Mouse (Mus musculus) fibroblast of lung, adult 2 months (primary cell): ENCODE measurements around the gene Cbr3.
"Not testable (repeated sequence)": the region's sequence is repeated elsewhere in the genome, so short reads cannot be mapped to it uniquely, and the experiment has no call there.

Source experiments
- DNase-seq: peaks from one replicate; pipeline ENCODE4 v3.0.0-alpha.2; 2011; ENCODE audit warnings: low read depth

The Cbr3 gene

DNA sequence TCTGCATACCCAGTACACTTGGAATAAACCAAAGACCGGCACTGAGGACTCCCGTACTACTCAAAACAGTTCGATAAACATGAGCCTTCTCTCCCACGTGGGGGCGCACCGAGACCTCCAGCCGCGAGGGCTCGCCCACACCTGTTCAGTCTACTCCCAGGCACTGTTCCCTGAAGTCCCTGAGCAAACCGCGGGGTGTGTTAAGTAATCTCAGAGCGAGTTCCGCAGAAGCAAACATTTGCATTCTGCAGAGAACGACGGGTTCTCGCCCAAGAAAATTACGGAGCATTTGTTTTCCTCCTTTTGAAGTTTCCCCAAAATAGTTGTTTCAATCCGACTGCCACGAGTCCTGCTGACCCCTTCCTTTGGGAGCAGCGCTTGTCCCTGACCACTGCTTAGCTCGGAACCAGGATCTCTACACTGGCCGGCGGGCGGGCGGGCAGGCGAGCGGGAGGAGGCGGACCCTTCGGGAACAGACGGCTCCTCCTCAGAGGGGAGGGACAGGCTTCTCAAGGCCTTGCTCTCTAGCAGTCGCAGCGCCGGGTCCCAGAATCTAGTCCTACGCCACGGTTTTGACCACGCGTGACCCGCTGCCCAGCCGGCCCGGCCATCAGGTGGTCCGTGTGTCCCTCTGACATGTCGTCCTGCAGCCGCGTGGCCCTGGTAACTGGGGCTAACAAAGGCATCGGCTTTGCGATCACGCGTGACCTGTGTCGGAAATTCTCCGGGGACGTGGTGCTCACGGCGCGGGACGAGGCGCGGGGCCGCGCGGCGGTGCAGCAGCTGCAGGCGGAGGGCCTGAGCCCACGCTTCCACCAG, at the start of gene Cbr3:
Gene Cbr3, plus strand, starts transcription at position 527 of the 819 bp plus-strand sequence.
- peak; percentile 40 for DNase-seq

- no peak for DNase-seq
These were observed 39.0 kb upstream of the Cbr3 start for GRCm38 (mm10) chr16:93644006-93644405.

DNA sequence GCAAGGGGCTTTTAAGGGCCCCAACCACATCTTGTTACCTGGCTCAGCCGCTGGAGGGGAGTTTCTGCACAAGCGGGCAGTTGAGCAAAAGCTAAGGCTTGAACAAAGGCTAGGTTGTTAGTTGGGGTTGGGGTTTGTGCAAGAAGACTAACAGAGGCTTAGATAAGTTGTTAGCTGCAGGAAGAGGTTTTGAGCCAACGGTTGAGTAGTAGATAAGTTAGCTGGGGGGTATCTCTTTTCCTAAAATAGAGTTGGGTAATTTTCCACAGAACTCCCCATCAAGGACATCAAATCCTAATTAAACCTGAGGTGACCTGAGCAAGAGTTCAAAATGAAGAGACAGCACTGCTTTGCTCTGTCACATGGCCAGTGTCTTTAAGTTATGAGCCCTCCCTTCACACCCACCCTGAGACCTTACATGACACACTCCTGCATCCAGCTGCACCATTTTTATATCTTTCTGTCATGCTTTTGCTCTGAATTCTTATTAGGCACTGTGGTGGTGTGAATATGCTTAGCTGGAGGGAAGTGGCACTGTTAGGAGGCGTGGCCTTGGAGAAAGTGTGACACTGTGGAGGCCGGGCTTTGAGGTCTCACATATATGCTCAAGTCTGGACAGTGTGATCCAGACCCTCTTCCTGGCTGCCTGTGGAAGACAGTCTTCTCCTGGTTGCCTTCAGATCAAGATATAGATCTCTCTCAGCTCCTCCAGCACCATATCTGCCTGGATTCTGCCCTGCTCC, 34.4 kb upstream of the Cbr3 start:
- DNase-seq, result no peak

DNA sequence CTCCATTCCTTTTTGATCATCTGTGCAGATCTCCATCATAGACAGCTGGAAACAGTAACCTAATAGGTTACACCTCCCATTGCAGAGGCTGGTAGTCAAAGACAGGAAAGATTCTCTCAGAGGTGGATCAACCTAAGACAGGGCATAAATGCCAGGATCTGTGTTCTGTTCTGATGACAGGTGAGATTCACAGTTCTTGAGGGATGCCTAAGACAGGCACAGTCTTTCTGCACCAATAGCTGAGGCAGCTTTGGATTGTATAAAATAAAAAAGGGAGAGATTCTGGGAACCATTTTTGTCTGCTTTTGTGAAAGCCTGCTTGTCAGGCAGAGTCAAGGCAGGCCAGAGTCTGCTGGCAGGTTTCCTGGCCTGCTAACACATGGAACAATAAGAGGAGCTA, 15.0 kb upstream of the Cbr3 start:
- no peak for DNase-seq

DNA sequence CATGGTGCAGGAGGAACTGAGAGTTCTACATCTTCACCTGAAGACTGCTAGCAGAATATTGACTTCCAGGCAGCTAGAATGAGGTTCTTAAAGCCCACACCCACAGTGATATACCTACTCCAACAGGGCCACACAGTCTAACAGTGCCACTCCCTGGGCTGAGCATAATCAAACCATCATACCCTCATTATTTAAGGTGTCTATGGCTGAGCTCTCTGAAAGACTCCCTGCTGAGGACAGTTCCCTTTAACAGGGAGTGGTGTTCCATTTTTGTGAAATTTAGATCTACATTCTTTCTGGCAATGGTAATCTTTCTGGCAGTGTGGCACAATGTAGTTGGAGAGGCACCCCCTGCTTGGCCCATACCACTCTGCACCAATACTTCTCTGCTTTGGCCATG, 13.5 kb upstream of the Cbr3 start:
- no peak for DNase-seq

DNA sequence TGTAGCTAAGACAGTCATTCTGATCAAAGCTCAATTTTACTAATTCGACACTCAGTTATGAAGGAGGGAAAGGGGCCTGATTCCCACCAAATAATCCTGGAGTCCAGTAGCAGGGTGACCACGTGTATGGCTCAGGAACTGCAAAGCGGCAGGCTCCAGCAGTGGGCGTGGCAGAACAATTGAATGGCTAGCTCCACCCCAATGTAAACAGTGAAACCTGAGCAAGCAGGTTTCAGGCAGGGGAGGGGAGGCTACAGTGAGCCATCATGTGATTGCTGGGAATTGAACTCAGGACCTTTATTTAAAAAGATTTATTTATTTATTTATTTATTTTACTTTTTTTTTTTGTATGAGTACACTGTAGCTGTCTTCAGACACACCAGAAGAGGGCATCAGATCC, 12.5 kb upstream of the Cbr3 start:
- DNase-seq, result not testable (repeated sequence)

DNA sequence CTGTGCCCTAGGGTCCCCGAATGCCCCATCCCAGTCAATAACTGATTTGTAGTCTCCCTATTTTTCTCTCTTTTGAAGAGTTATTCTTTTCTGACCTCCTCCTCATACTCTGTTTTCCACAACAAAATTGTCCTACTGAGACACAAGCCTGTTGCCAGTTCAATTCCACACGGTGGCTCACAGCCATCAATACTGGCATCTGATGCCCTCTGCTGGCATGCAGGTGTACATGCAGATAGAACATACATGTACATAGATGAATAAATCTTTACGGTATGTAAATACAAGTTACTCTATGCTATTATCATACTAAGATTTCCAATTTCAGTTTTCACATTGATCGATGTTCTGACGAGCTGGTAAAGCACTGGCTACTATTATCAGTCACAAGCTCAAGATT, 12.0 kb upstream of the Cbr3 start:
- no peak for DNase-seq

DNA sequence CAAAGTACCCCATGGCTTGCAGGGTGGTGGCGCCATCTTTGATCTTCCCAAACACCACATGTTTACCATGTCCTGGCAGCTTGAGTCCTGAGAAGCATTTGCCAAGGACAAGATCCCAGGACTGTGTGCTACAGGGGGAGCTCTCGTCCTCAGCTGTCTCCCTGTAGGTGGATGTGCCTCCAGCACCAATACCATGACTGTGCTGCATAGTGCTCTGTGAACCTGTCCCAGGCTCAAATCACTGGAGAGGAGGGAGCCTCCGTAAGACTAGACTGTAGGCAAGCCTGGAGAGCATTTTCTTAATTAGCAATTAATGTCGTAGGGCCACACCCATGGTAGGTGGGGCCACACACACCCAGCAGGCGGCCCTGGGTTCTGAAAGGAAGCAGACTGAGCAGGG, 6.6 kb upstream of the Cbr3 start:
- DNase-seq, result no peak

GRCm38 (mm10) chr16:93678206-93678605, 4.8 kb upstream of the Cbr3 start:
- DNase-seq, result no peak

DNA sequence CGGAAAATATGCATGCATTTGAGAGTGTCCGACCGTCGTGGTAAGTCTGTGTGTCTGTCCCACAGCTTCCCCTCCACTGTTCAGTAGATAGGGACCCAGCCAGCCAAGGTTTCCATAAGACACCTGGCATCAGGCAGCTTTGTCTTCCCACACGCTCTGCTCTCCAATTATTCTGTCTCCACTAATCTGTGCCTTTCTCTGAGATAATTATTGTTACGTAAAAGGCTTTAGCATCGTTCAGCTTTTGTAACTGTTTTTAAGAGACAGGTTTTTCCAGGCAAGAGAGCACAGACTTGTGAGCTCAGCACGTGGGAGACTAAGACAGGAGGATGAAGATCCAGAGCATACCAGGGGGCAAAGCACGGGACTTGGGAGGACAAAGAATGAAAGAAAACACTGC, 3.9 kb upstream of the Cbr3 start:
- no peak for DNase-seq

DNA sequence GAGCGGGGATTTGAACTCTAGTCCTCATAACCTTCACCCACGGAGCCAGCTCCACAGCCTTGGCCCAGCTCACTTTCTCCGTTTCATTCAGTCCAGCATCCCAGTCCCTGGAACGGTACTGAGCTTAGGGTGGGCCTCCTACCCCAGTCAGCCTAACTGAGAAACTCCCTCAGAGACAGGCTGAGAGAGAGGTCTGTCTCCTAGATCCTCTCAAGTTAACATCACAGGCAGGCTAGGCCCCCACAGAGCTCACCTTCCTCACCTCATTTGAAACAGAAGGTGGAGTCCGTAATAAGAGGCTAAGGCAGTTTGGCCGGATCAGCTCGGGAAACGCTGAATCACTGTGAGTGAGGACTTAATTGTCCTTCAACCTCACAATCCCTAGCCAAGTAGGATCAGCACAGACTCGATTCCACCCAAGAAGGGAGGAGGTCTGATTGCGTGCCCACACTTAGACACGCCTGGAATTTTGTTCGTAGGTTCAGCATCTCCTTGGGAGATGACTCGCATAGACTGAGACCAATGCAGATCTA, 793 bp upstream of the Cbr3 start:
- DNase-seq, result peak; percentile 39

DNA sequence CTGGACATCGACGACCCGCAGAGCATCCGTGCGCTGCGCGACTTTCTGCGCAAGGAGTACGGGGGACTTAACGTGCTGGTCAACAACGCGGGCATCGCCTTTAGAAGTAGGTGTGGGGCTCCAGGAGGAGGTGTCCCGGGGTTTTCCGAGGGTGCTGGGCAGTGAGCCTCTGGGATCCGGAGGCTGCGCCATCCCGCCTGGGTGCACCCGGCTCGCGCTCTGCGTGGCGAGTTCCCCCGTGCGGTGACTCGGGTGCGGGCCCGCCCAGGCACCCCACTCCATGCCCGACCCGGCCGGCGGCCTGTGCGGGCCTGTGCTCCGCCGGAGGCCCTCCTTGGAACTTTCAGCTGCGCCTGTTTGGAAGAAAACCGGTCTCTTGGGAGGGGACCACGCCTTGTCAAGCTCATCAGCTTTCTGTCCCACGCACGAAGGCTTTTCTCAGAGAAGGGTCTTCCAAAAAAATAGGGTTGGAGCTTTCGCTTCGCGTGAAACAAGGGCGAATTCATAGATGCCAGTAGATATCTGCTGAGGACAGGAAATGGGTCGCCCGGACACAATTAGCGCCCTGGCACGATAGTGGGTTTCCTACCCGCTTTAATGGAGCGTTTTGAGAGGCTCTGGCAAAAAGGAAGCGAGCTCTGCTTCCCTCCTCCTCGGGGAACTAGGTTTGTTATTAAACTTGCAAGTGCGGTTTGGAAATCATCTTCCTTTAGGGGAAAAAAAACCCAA, 657 bp downstream of the Cbr3 start:
- no peak for DNase-seq

DNA sequence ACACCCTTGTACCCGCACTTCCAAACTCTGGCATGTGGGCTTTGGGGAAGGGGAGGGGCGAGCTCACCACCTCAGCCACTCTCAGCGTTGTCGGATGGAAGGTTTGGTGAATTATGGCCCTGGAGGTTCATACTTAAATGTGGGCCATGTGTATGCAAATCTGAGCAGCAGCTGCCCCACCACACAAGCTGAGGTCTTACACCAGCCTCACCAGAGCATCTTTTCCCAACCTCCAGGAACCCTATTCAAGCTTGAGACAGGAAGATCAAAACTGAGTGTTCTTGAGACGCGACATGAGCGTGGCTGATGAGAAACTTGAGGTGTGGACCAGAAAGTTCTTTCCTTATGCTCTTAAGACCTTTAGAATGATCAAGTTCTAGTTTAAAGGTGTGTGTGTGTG, 1.4 kb downstream of the Cbr3 start:
- no peak for DNase-seq

GRCm38 (mm10) chr16:93685783-93686182, 2.8 kb downstream of the Cbr3 start:
- DNase-seq, result not testable (repeated sequence)

- DNase-seq, result no peak
These were observed 3.4 kb downstream of the Cbr3 start for GRCm38 (mm10) chr16:93686421-93686820.

DNA sequence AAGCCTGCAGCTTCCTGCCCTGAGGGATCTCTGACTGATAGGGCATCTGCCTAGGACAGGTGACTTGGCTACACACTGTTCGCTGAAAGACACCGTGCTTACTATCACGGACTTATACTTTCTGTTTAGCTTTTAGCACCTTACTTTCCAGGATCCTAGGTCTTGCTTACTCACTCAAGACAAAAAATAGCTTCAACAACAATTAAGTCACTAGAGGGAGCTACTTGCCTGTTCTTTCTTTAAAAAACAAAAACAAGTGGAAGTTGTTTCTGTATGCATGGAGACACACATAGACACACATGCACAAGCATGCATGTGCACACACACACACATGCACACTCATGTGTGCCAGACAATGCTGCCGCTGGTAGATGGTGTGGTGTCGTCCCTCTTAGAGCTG, 3.9 kb downstream of the Cbr3 start:
- DNase-seq, result no peak

GRCm38 (mm10) chr16:93691206-93691841, 8.3 kb downstream of the Cbr3 start:
- no peak for DNase-seq

DNA sequence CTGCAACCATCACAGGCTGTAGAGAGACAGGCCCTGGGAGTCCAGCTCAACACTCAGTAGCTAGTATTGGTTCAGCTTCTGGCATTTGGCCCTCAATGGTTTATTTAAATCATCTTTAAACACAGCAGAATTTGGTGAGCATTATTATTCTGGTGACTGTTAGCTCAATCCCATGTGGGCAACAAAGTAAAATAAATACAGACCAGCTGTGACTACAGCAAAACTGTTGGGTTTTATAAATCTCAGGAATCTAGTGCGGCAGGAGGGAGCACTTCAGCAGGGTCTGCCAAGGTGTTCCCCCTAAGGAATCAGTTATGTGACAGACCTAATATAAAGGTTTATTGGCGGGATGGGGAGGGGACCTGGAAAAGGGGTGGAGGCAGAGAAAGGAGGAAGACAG, 9.7 kb downstream of the Cbr3 start:
- DNase-seq, result no peak

DNA sequence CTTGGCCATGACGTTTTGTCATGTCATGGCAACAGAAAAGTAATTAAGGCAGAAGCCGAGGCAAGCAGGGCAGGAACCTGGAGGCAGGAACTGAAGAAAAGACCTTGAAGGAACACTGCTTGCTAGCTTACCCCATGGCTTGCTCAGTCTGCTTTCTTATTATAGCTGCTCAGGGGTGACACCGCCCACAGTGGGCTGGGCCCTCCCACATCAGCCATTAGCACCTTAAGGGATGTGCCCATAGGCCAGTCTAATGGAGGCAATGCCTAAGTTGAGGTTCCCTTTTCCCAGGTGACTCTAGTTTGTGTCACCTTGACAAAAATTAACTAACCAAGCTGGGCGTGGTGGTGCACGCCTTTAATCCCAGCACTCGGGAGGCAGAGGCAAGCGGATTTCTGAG, 24.1 kb downstream of the Cbr3 start:
- DNase-seq, result no peak

GRCm38 (mm10) chr16:93709217-93709616, 26.2 kb downstream of the Cbr3 start:
- no peak for DNase-seq

DNA sequence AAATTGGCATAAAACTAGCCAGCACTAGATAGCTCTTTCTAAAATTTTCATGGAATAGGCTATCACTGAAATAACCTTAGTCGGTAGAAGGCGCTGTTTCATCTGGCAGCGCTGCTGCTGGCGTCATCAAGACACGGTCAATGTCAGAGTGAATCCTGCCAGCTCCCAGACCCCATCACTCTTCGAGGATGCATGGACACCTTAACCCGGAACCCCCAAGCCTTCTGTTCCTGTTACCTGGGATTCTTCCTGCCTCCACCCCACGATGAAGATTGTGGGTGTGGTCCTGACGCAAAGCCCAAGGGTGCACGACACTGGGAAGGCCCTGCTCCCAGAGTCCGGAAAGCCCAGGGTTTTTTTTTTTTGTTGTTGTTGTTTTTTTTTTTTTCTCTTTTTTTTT, 27.9 kb downstream of the Cbr3 start:
- DNase-seq, result peak; percentile 76
